In genomic region chr9:69357834-69358233, GRCm38 (mm10) we compare ENCODE assay signal across 8 mouse cellular contexts. TPM values are rescaled to one million over a fixed set of nuclear protein-coding genes. Genes with fewer than 3 reads are reported as not detected.
DNase-seq lines count a peak whose midpoint lies in the region; ATAC-seq and TF ChIP-seq lines count a peak whose summit lies in the region.

No protein-coding gene starts in this region.

- DNase-seq in gastrocnemius, adult 18-20 months (ENCODE audit: low spot score) = peak; percentile 61
- no peak for DNase-seq in gastrocnemius, postnatal 25 days
- DNase-seq in CD8-positive naive resting alpha-beta T cell, adult 2 months (ENCODE audit: low read depth in 2 of 2, low spot score in 2 of 2) = peak; percentile 32 to 49
- DNase-seq in brain, embryonic 14.5 days (ENCODE audit: low read depth) = peak; percentile 76
- peak; percentile 55 to 62 for DNase-seq in kidney, postnatal 25 days
- peak; percentile 34 to 56 for DNase-seq in lung, adult 18-20 months
- DNase-seq in right cerebral cortex, postnatal 36 days (ENCODE audit: low spot score in 2 of 2) = peak; percentile 20 to 37

- no peak for TF ChIP-seq POLR2A in brain, embryonic 14.5 days (IDR thresholded peaks at IDR 0.05; ENCODE audit: borderline replicate concordance, extremely low read depth, insufficient read depth, insufficient read length, poor library complexity, severe bottlenecking)

- TF ChIP-seq CTCF in brain, embryonic 14.5 days (IDR thresholded peaks at IDR 0.05; ENCODE audit: borderline replicate concordance, extremely low read depth, insufficient read depth, insufficient read length) = peak; percentile 82; the same call in 1 of the 2 replicates

- ATAC-seq in erythroblast, adult 5-6 weeks (replicated peaks; ENCODE audit: low FRiP score, poor library complexity, severe bottlenecking) = peak; percentile 84

RNA-seq across cellular contexts. Expression of gene Ice2, which starts 39.9 kb away (rescaled TPM):
- 1 to 10 TPM; 4.5 to 5.3 TPM for total RNA-seq in gastrocnemius, adult 18-20 months (2021)
- 1 to 10 TPM; 3.8 to 4.9 TPM for total RNA-seq in gastrocnemius, postnatal 25 days (2021)
- 9.1 and 9.2 TPM in 2 replicates for polyA plus RNA-seq in brain, embryonic 14.5 days (2012; rRNA removed)
- 3.6 and 4.6 TPM in 2 replicates for total RNA-seq in erythroblast, adult 5-6 weeks (2015; ENCODE audit: low replicate concordance)
- total RNA-seq in erythroblast, adult 5-6 weeks (2017; ENCODE audit: low replicate concordance) = 7.1 and 11.3 TPM in 2 replicates
